Mouse (Mus musculus) ES-E14 (cell line): Measurements from ENCODE around the gene Scd4. TPM values are rescaled to one million over a fixed set of nuclear protein-coding genes. Genes with fewer than 3 reads are reported as not detected.

Experiments
- DNase-seq: peaks from one replicate; pipeline ENCODE4 v3.0.0-alpha.2; 2013; ENCODE audit warnings: low read depth, low spot score
- H3K27ac ChIP-seq: 2 replicates; pipeline ENCODE4 v1.5.1; 2012; ENCODE audit warnings: low read depth, mild to moderate bottlenecking, low read length, moderate library complexity, mixed read lengths; ENCODE audit not compliant: poor library complexity, insufficient read depth, severe bottlenecking
- H3K36me3 ChIP-seq: 2 replicates; pipeline ENCODE4 v1.6.1; 2012; ENCODE audit warnings: mild to moderate bottlenecking, low read length, moderate library complexity, mixed read lengths; ENCODE audit not compliant: control insufficient read depth, poor library complexity, insufficient read depth, severe bottlenecking
- H3K4me1 ChIP-seq, 2 experiments: fragments of 150-350 bp in 1 of 2; sonication (generic) in 1 of 2; 2 replicates each; pipeline ENCODE4 v1.6.1; 2012; ENCODE audit warnings: low read length in 2 of 2, mild to moderate bottlenecking in 1 of 2, mixed read lengths in 1 of 2; ENCODE audit not compliant: control insufficient read depth in 2 of 2, insufficient read depth in 2 of 2, poor library complexity in 1 of 2
- H3K4me3 ChIP-seq, 2 experiments: fragments of 150-350 bp in 1 of 2; sonication (generic) in 1 of 2; 2 replicates each; pipeline ENCODE4 v1.5.1; 2012; ENCODE audit warnings: low read length in 2 of 2, low read depth in 1 of 2, mild to moderate bottlenecking in 1 of 2, mixed read lengths in 1 of 2; ENCODE audit not compliant: insufficient read depth in 1 of 2, poor library complexity in 1 of 2, severe bottlenecking in 1 of 2
- H3K9ac ChIP-seq: 2 replicates; pipeline ENCODE4 v1.6.1; 2012; ENCODE audit warnings: low read depth, mild to moderate bottlenecking, low read length, mixed read lengths; ENCODE audit not compliant: poor library complexity, insufficient read depth, severe bottlenecking
- H3K9me3 ChIP-seq: fragments of 150-350 bp; sonication (generic); 2 replicates; pipeline ENCODE4 v1.6.1; 2012; ENCODE audit warnings: low read depth, mild to moderate bottlenecking, low read length; ENCODE audit not compliant: control insufficient read depth, insufficient read depth
- CHD2 ChIP-seq: IDR thresholded peaks from 2 replicates; pipeline ENCODE4 v1.6.1; 2014; ENCODE audit warnings: mild to moderate bottlenecking, low read depth, low read length, inconsistent platforms
- HCFC1 ChIP-seq: IDR thresholded peaks from 2 replicates; pipeline ENCODE4 v1.6.1; 2012; ENCODE audit warnings: low read length, inconsistent platforms, borderline replicate concordance; ENCODE audit not compliant: insufficient read depth
- MAFK ChIP-seq: IDR thresholded peaks from 2 replicates; pipeline ENCODE4 v1.6.1; 2014; ENCODE audit warnings: mild to moderate bottlenecking, low read depth, low read length, inconsistent platforms; ENCODE audit not compliant: insufficient read depth
- ZC3H11A ChIP-seq: IDR thresholded peaks from 2 replicates; pipeline ENCODE4 v1.6.1; 2012; ENCODE audit warnings: low read depth, mild to moderate bottlenecking, inconsistent platforms, low read length, borderline replicate concordance
- ZNF384 ChIP-seq: IDR thresholded peaks from 2 replicates; pipeline ENCODE4 v1.6.1; 2012; ENCODE audit warnings: low read depth, low read length, inconsistent platforms
- in situ Hi-C, 2 experiments: fragments of 600-800 bp; cut with MboI; formaldehyde crosslinking; loops; one replicate each; pipeline ENCODE4 v1.15.1; 2025; ENCODE audit warnings: low sequenced_read_pairs in 2 of 2, inconsistent platforms in 1 of 2; ENCODE audit not compliant: unreplicated experiment in 2 of 2
- total RNA-seq: library from RNA; depleted of rRNA; stranded (reverse); fragments of 300-350 nt; gene quantifications from 2 replicates; pipeline ENCODE4 v1.2.3, GENCODE M21; 2012

Gene Scd4
- total RNA-seq, 1 experiment: 0.13 TPM

- DNase-seq: no peak
- peaks cover 0 to 3% of the 10 kb centered on the region in 2 experiments; a peak in 2 of 4 replicates for H3K4me1 ChIP-seq
- no peak for TF ChIP-seq CHD2
- no peak for TF ChIP-seq ZNF384
- no peak for TF ChIP-seq MAFK
- TF ChIP-seq HCFC1: no peak
- TF ChIP-seq ZC3H11A: no peak
- no peaks in the 10 kb centered on the region for H3K9me3 ChIP-seq
- peaks cover 47% of the 10 kb centered on the region for H3K36me3 ChIP-seq
- no peak overlapping the region for H3K27ac ChIP-seq
- no peak overlapping the region for H3K4me3 ChIP-seq
- H3K9ac ChIP-seq: no peak overlapping the region
- in situ Hi-C loops: no loop called here
Measured at GRCm38 (mm10) chr19:44305701-44306100, 27.2 kb upstream of the Scd4 start.

- H3K9ac ChIP-seq: no peak overlapping the region
- H3K36me3 ChIP-seq: peaks cover 43% of the 10 kb centered on the region
- H3K4me3 ChIP-seq: no peak overlapping the region
- DNase-seq: no peak
- H3K4me1 ChIP-seq: peaks cover 0 to 4% of the 10 kb centered on the region in 2 experiments; a peak in 3 of 4 replicates
- no peaks in the 10 kb centered on the region for H3K9me3 ChIP-seq
- no peak for TF ChIP-seq HCFC1
- TF ChIP-seq MAFK: no peak
- no peak for TF ChIP-seq CHD2
- no peak for TF ChIP-seq ZNF384
- TF ChIP-seq ZC3H11A: no peak
- in situ Hi-C loops: no loop called here
- no peak overlapping the region for H3K27ac ChIP-seq
Measured at GRCm38 (mm10) chr19:44306171-44306570, 26.7 kb upstream of the Scd4 start.

GRCm38 (mm10) chr19:44307101-44307914 lies 25.6 kb upstream of the Scd4 start:
- Histone ChIP-seq H3K36me3 (peaks cover 34% of the 10 kb centered on the region), H3K27ac (no peak overlapping the region), H3K9me3 (no peaks in the 10 kb centered on the region), H3K9ac (no peak overlapping the region), H3K4me1 (peaks cover 0 to 9% of the 10 kb centered on the region in 2 experiments; a peak in 3 of 4 replicates), H3K4me3 (no peak overlapping the region)
- DNase-seq: no peak
- in situ Hi-C loops: no loop called here
- TF ChIP-seq HCFC1 (no peak), ZC3H11A (no peak), CHD2 (no peak), ZNF384 (no peak), MAFK (no peak)

- no peak for DNase-seq
- peaks cover 28% of the 10 kb centered on the region for H3K36me3 ChIP-seq
- TF ChIP-seq ZNF384: no peak
- TF ChIP-seq CHD2: no peak
- no peak for TF ChIP-seq ZC3H11A
- TF ChIP-seq MAFK: no peak
- no peak for TF ChIP-seq HCFC1
Measured at GRCm38 (mm10) chr19:44307915-44308470, 24.9 kb upstream of the Scd4 start.

More at GRCm38 (mm10) chr19:44307915-44308470, 24.9 kb upstream of the Scd4 start:
- no peak overlapping the region for H3K9ac ChIP-seq
- H3K4me3 ChIP-seq: no peak overlapping the region
- in situ Hi-C loops: no loop called here
- no peak overlapping the region for H3K27ac ChIP-seq
- peaks cover 0 to 6% of the 10 kb centered on the region in 2 experiments; a peak in 3 of 4 replicates for H3K4me1 ChIP-seq
- no peaks in the 10 kb centered on the region for H3K9me3 ChIP-seq
